Mouse (Mus musculus) mouse embryonic stem cell (cell line): Measurements from ENCODE around the gene Med12l.

ENCODE experiments used
- in situ Hi-C, 2 experiments: fragments of 300-500 bp; cut with MboI; formaldehyde crosslinking; loops; 1 replicate in 1 of 2; 3 replicates in 1 of 2; pipeline ENCODE4 v1.14.3; 2019 to 2020; ENCODE audit warnings: low sequenced_read_pairs in 2 of 2, low pct_unique_long_range_greater_than_20kb in 1 of 2, mixed read lengths in 1 of 2; ENCODE audit not compliant: unreplicated experiment in 1 of 2

Med12l gene

GRCm38 (mm10) chr3:59257740-59258664 is 252.4 kb downstream of the Med12l start:
- in situ Hi-C loops: no loop called here

- in situ Hi-C loops: no loop called here
Observed at GRCm38 (mm10) chr3:59260745-59261144, 255.1 kb downstream of the Med12l start.

GRCm38 (mm10) chr3:59261709-59262472 is 256.3 kb downstream of the Med12l start:
- in situ Hi-C loops: no loop called here

GRCm38 (mm10) chr3:59262704-59263103 is 257.1 kb downstream of the Med12l start, which contains the start of gene P2ry12:
Gene P2ry12, minus strand, starts transcription at chr3:59262871.
- in situ Hi-C loops: no loop called here

GRCm38 (mm10) chr3:59263417-59263816 is 257.8 kb downstream of the Med12l start:
- in situ Hi-C loops: no loop called here

- in situ Hi-C loops: no loop called here
Observed at GRCm38 (mm10) chr3:59263988-59264387, 258.4 kb downstream of the Med12l start.

GRCm38 (mm10) chr3:59270811-59271210 is 265.2 kb downstream of the Med12l start:
- in situ Hi-C loops: no loop called here

- in situ Hi-C loops: no loop called here
Observed at GRCm38 (mm10) chr3:59277502-59278253, 272.1 kb downstream of the Med12l start.

- in situ Hi-C loops: no loop called here
Observed at GRCm38 (mm10) chr3:59278254-59278533, 272.6 kb downstream of the Med12l start.

GRCm38 (mm10) chr3:59278620-59279019 is 273.0 kb downstream of the Med12l start:
- in situ Hi-C loops: no loop called here

GRCm38 (mm10) chr3:59290551-59290950 is 284.9 kb downstream of the Med12l start:
- in situ Hi-C loops: no loop called here

- in situ Hi-C loops: no loop called here
Observed at GRCm38 (mm10) chr3:59293437-59294199, 288.0 kb downstream of the Med12l start.

GRCm38 (mm10) chr3:59295699-59296562 is 290.3 kb downstream of the Med12l start:
- in situ Hi-C loops: no loop called here

GRCm38 (mm10) chr3:59296563-59297130 is 291.0 kb downstream of the Med12l start:
- in situ Hi-C loops: no loop called here

GRCm38 (mm10) chr3:59297653-59298052 is 292.0 kb downstream of the Med12l start:
- in situ Hi-C loops: no loop called here

GRCm38 (mm10) chr3:59304944-59305343 is 299.3 kb downstream of the Med12l start:
- in situ Hi-C loops: loop anchor here in 1 of 2 experiments (25.0 kb wide), 1 partner anchor 432 kb away; the partner anchor contains the start of gene Gm5538

GRCm38 (mm10) chr3:59305518-59305917 is 299.9 kb downstream of the Med12l start:
- in situ Hi-C loops: loop anchor here in 1 of 2 experiments (25.0 kb wide), 1 partner anchor 432 kb away; the partner anchor contains the start of gene Gm5538
